Mouse (Mus musculus): Measurements from ENCODE around the gene Tmem26. TPM values are rescaled to one million over a fixed set of nuclear protein-coding genes. Genes with fewer than 3 reads are reported as not detected.

Gene Tmem26
- polyA plus RNA-seq, 1 experiment from 2014 or later: 7.6 TPM

DNA sequence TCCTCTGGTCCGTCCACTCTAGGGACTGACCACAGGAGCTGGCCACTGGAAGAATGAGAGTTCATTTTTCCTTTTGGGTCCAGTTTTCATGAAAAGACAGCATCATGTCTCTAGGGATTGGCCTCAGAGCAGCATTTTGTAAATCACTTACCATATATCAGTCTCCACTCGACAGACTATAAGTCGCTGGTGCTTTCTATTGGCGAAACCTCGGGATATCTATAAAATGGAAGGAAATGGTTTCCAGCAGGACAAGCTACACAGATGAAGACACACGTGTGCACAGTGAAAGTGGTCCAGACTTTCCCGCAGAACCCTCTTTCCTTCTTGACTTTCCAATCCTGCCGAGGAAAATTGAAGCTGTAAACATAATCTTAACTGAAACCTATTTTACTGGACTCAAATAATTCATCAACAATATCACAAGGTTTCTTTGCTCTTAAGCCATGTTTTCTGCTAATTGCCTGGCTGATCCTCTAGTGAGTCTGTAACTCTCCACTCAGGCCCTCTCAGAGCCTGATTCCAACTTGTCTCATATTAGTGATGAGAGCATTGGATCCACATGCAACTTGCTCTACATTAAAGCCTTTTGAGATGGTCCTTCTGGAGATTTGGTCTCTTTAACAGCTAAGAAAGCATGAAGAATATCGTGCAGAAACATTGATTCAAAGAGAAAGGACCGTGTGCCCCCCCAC, 94.8 kb downstream of the Tmem26 start:
- no peak for DNase-seq

DNA sequence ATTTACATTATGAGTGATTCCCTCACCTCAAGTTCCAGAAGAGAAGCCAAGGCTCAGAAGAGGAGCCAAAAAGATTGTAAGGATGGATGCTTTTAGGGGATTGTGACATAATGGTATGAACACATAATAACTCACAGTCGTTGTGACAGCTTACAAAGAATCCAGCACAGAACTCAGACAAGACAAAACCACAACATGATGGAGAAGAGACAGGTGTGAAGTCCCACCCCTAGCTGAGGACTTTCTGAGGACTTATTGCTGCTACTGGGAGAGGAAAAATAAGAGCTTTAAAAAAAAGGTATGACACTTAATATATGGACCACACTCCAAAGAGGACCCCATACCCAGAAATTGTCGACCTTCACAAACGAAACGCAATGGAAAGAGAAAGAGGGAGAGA, 101.1 kb downstream of the Tmem26 start:
- no peak for TF ChIP-seq CTCF (IDR thresholded peaks at IDR 0.05; ENCODE audit: low read depth)
- DNase-seq (no peak), ATAC-seq (ENCODE audit: insufficient read depth) (no peak)
- 63% methylated on average over 4 of the region's 4 CpGs for WGBS
- no peak overlapping the region for H3K9ac ChIP-seq
- H3K4me1 ChIP-seq (ENCODE audit: insufficient read depth): no peaks in the 10 kb centered on the region
- no peak overlapping the region for H3K27ac ChIP-seq (ENCODE audit: low read depth)
- no peaks in the 10 kb centered on the region for H3K9me3 ChIP-seq (ENCODE audit: low read depth, low read length)
- H3K4me2 ChIP-seq: no peak overlapping the region
- H3K36me3 ChIP-seq (ENCODE audit: insufficient read depth): no peaks in the 10 kb centered on the region
- H3K27me3 ChIP-seq (ENCODE audit: insufficient read depth, low read length): no peaks in the 10 kb centered on the region
- H3K4me3 ChIP-seq (ENCODE audit: low read depth, low read length): no peak overlapping the region

More for the DNA sequence above, 94.8 kb downstream of the Tmem26 start:
- no peaks in the 10 kb centered on the region for H3K4me1 ChIP-seq (ENCODE audit: insufficient read depth)
- no peaks in the 10 kb centered on the region for H3K36me3 ChIP-seq (ENCODE audit: insufficient read depth)
- no peaks in the 10 kb centered on the region for H3K9me3 ChIP-seq (ENCODE audit: low read depth, low read length)
- WGBS: 71% methylated on average over 10 of the region's 10 CpGs
- no peak overlapping the region for H3K4me2 ChIP-seq
- no peak overlapping the region for H3K9ac ChIP-seq
- no peak overlapping the region for H3K27ac ChIP-seq (ENCODE audit: low read depth)
- H3K4me3 ChIP-seq (ENCODE audit: low read depth, low read length): no peak overlapping the region
- no peaks in the 10 kb centered on the region for H3K27me3 ChIP-seq (ENCODE audit: insufficient read depth, low read length)
- no peak for TF ChIP-seq CTCF (IDR thresholded peaks at IDR 0.05; ENCODE audit: low read depth)
- ATAC-seq (ENCODE audit: insufficient read depth): no peak

Other genes starting within 250 kb of the Tmem26 start
- 2.4 and 3.0 TPM in 2 replicates for gene Cabcoco1, start 181.8 kb upstream of the Tmem26 start, polyA plus RNA-seq (2014; fragmentation: Nextera tagmentation; extraction: Ambion mirVana)